Mouse (Mus musculus) liver, postnatal 0 days (tissue): ENCODE results near the gene Man1c1.

Experiments
- CTCF ChIP-seq: sonication (generic); IDR thresholded peaks from 2 replicates; pipeline ENCODE4 v1.5.1; 2016; ENCODE audit warnings: antibody characterized with exemption, low read depth
- EP300 ChIP-seq: IDR thresholded peaks from 2 replicates; pipeline ENCODE4 v1.6.1; 2016; ENCODE audit warnings: antibody characterized with exemption, low read depth, mild to moderate bottlenecking

DNA sequence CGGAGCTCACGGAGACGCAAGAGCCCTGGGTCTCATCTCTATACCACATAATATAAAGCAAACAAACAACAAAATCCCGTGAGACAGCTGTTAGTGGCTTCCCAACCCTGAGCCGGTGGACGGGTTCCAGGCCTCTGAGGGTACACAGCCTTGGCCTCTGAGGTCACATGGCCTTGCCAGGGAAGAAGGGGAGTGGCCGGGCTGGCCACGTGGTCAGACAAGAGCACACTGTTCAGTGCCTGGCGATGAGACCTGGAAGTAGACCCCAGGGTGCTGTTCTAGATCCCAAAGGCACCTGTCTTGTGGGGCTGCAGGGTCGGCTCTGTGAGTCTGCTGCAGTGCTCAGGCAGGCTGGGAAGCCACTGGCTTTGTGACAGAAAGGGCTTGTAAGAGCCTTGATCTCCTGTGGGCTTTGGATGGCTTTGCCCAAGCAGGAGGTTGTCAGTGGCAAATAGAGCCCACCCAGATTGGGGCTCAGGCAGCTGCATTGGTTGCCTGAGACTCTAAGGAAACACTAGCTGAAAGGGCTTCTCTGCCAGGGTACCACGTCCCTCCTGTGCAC is 116.4 kb downstream of the Man1c1 start:
- TF ChIP-seq CTCF (no peak), EP300 (no peak)
